Mouse (Mus musculus) left cerebral cortex, postnatal 14 days (tissue): ENCODE data around the gene Nin. TPM values are rescaled to one million over a fixed set of nuclear protein-coding genes. Genes with fewer than 3 reads are reported as not detected.

ENCODE experiments used
- DNase-seq, 2 experiments: peaks; one replicate each; pipeline ENCODE4 v3.0.0; 2021 to 2022; ENCODE audit warnings: low spot score in 2 of 2, mixed read lengths in 1 of 2
- intact Hi-C: fragments of 180-260 bp; cut with DNase I; formaldehyde crosslinking; loops from one replicate; pipeline ENCODE4 v1.15.1; 2025
- total RNA-seq, 2 experiments: library from RNA; stranded (reverse); gene quantifications; 2 replicates each; pipeline ENCODE4 v1.2.3; 2021

Nin gene
- total RNA-seq, 2 experiments from 2014 or later = 44.5 to 53.7 TPM

DNA sequence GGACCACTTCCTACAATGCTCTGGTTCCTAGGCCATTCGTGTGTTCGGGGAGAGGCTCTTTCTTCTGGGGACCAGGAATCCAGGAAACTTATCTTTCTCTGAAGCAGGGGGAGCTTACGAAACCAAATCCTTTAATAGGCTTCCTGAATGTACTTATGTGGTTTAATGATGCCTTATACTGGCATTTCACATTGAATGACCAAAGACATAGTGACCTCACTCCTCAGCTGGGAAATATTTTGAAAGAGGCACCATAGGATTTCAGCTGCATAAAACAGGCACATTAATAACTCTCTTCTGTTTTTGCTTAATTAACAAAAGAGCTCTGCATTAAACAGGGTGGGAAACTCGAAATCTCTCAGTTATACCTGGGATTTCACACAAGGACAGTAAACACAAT lies 69.2 kb downstream of the Nin start:
- intact Hi-C loops = no loop called here
- no peak for DNase-seq

DNA sequence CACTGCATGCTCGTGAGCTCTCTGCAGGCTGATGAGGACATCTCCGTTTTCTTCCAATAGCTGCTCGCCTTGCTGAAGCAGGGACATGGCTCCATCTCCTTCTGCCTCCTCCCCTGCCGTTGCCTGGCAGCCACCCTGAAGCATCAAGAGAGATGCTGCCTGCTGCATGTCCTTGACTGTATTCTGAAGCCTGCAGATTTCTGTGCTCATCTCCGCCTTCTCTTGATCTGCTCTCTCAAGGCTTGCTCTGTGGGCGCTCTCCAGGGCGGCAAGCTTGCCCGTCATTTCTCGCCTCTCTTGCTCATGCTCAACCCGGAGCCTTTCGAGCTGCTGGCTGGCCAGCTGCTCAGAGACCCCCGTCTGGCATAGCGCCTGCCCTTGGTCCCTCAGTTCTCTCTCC lies 70.1 kb downstream of the Nin start:
- intact Hi-C loops = no loop called here
- DNase-seq = peak; percentile 76 to 85

GRCm38 (mm10) chr12:70040981-70041380 lies 72.5 kb downstream of the Nin start:
- DNase-seq = no peak
- intact Hi-C loops = no loop called here

GRCm38 (mm10) chr12:70036722-70037305 lies 76.7 kb downstream of the Nin start:
- intact Hi-C loops = no loop called here
- DNase-seq = peak in 1 of 2 experiments; percentile 52

DNA sequence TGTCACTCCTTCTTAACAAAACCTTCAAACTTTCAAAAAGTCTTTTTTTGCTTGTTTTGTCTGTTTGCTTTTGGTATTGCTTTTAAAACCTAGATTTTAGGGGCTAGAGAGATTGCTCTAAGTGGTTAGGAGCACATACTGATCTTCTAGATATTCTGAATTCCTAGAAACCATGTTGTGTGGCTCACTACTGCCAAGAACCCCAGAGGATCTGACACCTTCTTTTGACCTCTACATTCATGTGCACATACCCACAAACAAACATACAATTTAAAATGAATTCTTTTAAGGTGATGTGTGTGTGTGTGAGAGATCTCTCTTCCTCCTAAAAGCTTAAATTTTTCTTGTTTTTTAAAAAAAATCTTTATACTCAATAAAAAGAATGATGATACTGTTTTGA lies 87.3 kb downstream of the Nin start:
- no peak for DNase-seq
- intact Hi-C loops = no loop called here

GRCm38 (mm10) chr12:70025431-70025830 lies 88.1 kb downstream of the Nin start:
- no peak for DNase-seq
- intact Hi-C loops = no loop called here

- intact Hi-C loops = loop anchor here (5.0 kb wide), 1 partner anchor 39 kb away; no protein-coding TSS in a partner anchor
- no peak for DNase-seq
Observed at GRCm38 (mm10) chr12:70023580-70023979, 89.9 kb downstream of the Nin start.

DNA sequence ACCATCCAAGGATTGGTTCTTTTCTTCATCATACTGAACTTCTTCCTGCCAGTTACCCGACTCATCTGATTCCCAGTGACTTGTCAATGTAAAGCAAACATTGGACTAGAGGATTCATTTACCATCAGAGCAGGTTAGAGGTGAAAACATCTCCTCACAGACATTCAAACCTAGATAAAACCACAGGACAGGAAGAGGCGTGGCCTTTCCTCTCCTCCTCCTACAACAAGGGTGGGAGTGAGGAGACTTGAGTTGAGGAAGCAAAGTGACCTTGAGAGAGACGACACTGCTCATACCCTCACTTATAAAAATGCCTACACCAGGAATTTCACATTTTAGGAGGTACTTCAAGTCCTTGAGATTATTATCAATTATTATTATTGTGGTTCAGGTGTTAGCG lies 95.4 kb downstream of the Nin start:
- no peak for DNase-seq
- intact Hi-C loops = no loop called here

- intact Hi-C loops = no loop called here
- DNase-seq = peak in 1 of 2 experiments; percentile 50
Observed at GRCm38 (mm10) chr12:70015936-70016335, 97.6 kb downstream of the Nin start.

- intact Hi-C loops = no loop called here
Observed at GRCm38 (mm10) chr12:70011681-70012080, 101.8 kb downstream of the Nin start.

GRCm38 (mm10) chr12:70010356-70010755 lies 103.2 kb downstream of the Nin start:
- intact Hi-C loops = no loop called here
- DNase-seq = no peak

More at GRCm38 (mm10) chr12:70011681-70012080, 101.8 kb downstream of the Nin start:
- DNase-seq = no peak

GRCm38 (mm10) chr12:70005103-70005502 lies 108.4 kb downstream of the Nin start:
- DNase-seq = no peak
- intact Hi-C loops = no loop called here

DNA sequence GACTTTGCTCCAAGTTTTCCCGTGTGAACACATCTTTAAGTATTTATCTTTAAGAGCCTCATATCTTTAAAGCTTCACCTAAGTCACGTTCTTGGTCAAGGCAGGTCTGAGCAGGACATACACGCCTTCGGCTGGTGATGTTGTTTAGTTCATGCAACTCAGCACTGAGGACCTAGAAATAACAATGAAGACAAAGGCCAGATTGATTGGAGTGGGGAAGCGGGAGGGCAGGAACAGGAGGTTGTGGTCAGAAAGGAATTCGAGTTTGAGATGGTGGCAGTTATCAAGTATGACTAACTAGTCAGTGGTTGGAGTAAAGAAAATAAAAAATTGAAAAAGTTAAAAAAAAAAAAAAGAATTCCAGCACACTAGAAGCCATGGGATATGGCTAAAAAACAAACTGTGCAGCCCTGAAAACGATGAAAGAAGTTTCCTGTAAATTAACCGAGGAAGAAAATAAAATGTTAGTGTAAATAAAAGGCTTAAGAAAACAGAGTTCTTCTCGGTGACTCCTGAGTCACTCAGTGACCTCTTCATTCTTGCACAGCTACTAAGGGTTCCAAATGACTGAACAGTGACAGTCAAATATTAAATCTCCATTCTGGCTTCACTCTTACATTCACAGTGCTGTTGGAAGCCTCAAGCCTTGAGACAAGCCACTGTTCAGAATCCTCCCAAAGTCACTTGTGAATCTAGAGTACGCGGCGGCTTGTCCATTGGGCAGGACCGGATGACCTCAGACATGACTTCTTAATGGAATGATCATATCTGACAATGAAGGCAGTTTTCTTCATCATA lies 115.1 kb downstream of the Nin start:
- intact Hi-C loops = no loop called here
- no peak for DNase-seq

DNA sequence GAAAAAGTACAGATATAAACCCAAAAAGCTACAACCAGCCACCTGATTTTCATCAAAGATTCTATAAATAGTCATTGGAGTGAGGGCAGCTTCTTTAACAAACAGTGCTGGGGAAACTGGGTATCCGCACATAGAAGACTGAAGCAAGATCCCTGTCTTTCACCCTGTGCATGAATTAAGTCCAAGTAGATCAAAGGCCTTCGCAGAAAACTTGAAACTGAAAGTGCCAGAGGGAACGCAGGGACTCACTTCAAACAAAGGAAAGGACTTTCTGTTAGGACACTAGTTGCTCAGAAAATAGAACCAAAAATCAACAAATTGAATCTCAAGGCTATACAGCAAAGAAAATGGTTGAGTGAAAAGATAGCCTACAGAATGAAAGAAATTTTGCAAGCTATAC lies 118.1 kb downstream of the Nin start:
- DNase-seq = no peak
- intact Hi-C loops = no loop called here

DNA sequence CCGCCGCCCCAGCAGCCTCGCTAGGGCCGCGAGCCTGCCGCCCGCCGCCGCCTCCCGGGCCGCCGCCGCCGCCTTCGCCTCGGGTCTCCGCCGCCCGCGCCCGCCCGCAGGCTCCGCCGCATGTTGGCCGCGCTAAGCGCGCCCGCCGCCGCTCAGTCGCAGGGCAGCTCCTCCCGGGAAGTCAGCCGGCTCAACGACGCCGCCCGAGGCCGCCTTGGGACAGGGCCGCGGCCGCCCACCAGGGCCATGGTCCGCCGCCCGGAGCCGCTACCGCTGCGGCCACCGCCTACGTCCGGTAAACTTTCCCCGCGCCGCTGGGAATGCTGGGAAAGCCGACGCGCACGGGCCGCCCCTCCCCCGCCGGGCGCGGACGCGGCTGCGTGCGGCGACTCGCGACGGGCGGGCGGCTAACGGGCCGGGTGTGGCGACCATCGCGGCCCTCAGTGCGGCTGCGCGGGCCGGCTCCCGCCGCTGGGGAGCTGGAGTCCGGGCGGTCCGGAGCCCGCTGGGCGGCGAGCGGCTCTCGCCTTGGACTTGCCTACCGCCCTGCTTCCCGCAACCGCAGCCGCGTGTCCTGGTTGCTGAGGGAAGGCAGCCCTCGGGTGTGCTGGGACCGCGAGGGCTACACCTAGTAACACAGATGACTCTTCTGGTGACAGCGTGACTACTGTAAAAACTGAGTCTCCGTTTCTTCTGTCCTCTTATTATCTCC lies 126.6 kb downstream of the Nin start, which contains the start of gene Sav1:
Gene Sav1 (minus strand): TSS at position 217 of the 712 bp plus-strand sequence.
- DNase-seq = peak; percentile 78 to 85
- intact Hi-C loops = no loop called here

DNA sequence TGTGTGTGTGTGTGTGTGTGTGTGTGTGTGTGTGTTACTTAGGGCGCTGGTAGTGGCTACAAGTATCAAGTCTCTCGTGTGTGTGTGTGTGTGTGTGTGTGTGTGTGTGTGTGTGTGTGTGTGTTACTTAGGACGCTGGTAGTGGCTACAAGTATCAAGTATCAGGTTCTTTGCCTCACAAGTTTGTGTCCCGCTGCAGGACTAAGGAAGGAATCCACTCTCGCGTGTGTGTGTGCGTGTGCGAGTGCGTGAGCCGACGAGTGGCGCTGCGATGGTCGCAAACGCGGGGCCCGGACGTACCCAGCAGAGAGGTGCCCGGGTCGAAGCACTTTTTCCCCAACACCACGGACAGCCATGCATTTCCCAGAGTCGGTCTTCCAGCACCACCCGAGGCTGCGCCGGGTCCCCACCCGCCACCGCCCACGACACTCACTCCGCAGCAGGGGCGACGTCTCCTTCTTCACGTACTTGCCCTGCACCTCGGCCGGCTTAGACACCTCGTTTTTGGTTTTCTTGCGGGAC lies 127.2 kb downstream of the Nin start:
- DNase-seq = peak in 1 of 2 experiments; percentile 20

GRCm38 (mm10) chr12:69985546-69985945 lies 128.0 kb downstream of the Nin start:
- no peak for DNase-seq
- intact Hi-C loops = no loop called here

More for the DNA sequence above, 127.2 kb downstream of the Nin start:
- intact Hi-C loops = no loop called here

GRCm38 (mm10) chr12:69982874-69983273 lies 130.6 kb downstream of the Nin start:
- intact Hi-C loops = no loop called here
- DNase-seq = no peak

DNA sequence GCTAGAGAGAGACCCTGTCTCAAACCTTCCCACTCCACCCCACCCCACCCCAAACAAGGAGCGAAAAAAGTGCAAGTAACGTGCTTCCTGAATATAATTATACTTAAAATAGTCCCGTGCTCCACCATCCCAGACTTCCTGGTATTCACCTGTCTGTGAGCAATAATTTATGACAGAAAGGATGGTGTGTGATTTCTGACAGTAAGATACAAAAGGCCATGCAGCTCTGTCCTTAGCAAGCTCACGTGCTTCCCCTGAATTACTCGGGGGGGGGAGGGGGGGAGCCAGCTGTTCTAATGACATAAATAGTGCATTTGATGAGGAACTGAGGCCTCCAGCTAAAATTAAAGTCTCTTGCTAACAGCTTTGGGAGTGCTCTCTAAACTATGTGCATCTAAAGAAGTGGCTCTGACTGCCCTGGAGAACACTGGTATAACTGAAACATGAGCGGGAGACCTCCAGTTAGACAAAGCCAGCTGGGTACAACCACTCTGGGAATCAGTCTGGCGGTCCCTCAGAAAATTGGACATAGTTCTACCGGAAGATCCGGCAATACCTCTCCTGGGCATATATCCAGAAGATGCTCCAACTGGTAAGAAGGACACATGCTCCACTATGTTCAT lies 136.0 kb downstream of the Nin start:
- intact Hi-C loops = no loop called here

DNA sequence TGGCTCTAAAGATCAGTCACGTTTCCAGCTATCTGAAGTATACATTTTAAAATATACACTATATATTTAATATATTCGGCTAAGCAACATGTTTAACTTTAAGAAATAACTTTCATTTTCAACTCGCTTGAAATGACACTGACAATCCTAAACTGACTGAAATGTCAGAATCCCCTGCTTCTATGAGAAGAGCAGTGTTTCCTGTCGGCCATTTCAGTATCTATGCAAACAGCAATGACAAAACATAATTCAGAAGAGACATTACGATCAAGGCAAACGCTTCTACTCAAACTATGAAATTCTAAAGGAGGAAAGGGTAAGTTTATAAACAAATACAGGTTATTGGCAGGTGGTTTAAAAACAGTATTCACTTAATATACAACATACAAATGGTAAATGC lies 136.8 kb downstream of the Nin start:
- intact Hi-C loops = no loop called here
- DNase-seq = no peak

More for the DNA sequence above, 136.0 kb downstream of the Nin start:
- no peak for DNase-seq
